Mouse (Mus musculus): ENCODE data around the gene Papss2.

The Papss2 gene

GRCm38 (mm10) chr19:32601033-32601770, 5.6 kb downstream of the Papss2 start:
- DNase-seq: no peak

- no peak for DNase-seq
Observed at GRCm38 (mm10) chr19:32603466-32603865, 7.9 kb downstream of the Papss2 start.

- DNase-seq: no peak
Observed at GRCm38 (mm10) chr19:32604127-32604526, 8.5 kb downstream of the Papss2 start.

DNA sequence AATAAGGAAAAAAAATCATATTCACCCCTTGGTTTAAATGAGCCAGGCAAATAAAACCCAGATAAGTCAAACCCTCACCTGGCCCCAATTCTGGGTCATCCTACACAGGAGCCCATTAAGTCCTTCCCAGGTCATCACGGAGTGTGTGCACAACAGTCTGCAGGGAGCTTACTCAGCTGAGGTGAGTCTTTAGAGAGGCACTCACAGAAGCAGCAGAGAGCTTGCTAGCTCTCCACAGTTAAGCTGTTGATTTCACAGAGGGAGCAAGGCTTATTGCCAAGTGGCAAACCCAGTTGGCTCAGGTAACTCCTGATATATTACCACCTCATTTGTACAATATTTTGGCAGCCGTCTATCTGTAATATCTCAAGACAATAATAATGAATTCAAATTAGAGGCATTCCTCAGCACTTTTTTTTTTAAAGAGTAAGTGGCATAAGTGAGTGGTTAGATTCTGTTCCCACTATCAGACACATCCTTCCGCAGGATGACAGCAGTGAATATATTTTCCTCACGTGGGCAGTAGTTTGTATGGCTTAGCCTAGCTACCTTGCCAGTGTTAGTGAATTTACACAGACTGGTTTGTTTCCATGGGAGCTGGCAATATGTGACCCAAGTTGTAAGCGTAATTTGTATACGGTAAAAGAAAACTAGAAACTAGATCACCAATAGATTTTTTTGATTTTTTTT, 9.1 kb downstream of the Papss2 start:
- DNase-seq: no peak

GRCm38 (mm10) chr19:32606227-32606827, 10.7 kb downstream of the Papss2 start:
- no peak for DNase-seq

- no peak for DNase-seq
Observed at GRCm38 (mm10) chr19:32607036-32607435, 11.4 kb downstream of the Papss2 start.

- DNase-seq: no peak
Observed at GRCm38 (mm10) chr19:32611386-32612092, 15.9 kb downstream of the Papss2 start.

DNA sequence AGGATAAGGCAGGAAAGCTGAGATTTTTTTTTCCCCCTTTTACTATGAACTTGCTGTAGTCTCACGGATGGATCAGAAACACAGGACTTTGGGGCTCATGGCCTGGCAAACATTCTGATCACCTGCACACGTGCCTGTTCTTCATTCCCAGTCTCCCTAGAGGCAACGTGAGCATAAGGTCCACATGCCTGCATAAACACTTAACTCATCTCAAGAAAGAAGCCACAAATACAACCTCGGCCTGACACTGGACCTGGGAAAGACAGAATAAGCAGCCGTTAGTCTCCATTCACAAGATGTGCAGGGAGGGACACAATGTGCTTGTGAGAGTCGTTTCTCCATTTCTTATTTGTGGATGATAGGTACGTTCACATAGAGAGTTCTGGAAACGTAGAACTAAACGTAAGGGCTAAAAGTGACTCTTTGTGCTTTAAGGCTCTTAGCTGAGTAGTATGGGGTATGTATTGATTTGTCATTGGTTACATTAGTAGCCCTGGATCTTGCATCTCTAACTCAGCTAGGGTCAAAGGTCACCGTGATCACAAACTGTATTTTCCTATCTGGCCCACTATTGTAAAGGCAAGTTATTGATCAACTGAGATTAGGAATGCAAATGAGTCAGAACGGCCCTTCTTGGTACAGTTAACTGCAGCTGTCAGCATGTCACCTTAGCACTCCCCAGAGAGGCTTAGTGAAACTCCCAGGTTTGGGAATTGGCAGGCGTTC, 18.6 kb downstream of the Papss2 start:
- DNase-seq: no peak

GRCm38 (mm10) chr19:32614772-32615099, 19.1 kb downstream of the Papss2 start:
- no peak for DNase-seq

GRCm38 (mm10) chr19:32616646-32617045, 21.1 kb downstream of the Papss2 start:
- no peak for DNase-seq

- DNase-seq: peak; percentile 32
Observed at GRCm38 (mm10) chr19:32619739-32620138, 24.1 kb downstream of the Papss2 start.

DNA sequence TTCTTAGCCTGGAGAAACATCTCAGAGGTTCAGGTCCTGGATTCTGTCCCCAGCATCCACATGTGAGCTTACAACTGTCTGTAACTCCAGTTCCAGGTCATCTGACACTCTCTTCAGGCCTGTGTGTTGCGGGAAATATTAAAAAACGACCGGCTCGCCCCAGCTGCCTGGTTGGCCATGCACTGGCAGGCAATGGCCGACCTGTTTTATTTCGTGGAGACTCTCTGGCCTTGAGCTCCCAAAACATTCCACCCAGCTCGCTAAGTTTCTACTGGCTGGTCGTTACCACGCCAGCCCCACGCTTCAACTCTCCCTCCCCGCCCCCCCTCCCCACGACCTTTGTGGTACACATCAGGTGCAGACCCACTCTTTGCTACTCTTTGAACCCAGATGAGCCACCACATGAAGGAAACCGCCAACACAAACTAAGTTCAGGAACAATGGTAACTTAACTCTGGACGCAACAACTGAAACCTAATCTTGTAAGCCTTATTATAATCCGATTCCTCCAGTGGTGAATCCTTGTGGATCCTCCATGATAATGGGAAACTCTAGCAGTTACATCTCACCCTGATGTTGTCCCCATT, 25.4 kb downstream of the Papss2 start:
- DNase-seq: peak; percentile 67

- DNase-seq: peak; percentile 4
Observed at GRCm38 (mm10) chr19:32622142-32622541, 26.6 kb downstream of the Papss2 start.

GRCm38 (mm10) chr19:32626768-32627331, 31.3 kb downstream of the Papss2 start:
- DNase-seq: peak; percentile 37

DNA sequence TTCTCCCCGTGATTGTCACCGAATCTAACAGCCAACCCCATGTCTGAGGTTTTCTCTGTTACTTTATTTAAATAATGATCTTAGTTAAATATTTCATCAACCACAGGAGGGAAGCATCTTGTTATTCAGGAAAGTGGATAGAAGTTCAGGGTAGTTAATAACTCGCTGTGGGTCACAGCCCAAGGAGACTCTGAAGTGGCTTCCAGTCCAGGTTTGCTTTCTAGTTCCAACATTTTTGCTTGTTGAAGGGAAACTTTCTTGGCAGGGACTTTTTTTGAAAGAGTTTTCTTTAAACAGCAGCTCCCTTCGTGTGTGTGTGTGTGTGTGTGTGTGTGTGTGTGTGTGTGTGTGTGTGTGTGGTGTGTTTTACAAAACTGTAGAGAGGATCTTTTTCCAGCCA, 32.0 kb downstream of the Papss2 start:
- DNase-seq: no peak

GRCm38 (mm10) chr19:32628572-32629132, 33.1 kb downstream of the Papss2 start:
- DNase-seq: no peak

- no peak for DNase-seq
Observed at GRCm38 (mm10) chr19:32634916-32635315, 39.3 kb downstream of the Papss2 start.

DNA sequence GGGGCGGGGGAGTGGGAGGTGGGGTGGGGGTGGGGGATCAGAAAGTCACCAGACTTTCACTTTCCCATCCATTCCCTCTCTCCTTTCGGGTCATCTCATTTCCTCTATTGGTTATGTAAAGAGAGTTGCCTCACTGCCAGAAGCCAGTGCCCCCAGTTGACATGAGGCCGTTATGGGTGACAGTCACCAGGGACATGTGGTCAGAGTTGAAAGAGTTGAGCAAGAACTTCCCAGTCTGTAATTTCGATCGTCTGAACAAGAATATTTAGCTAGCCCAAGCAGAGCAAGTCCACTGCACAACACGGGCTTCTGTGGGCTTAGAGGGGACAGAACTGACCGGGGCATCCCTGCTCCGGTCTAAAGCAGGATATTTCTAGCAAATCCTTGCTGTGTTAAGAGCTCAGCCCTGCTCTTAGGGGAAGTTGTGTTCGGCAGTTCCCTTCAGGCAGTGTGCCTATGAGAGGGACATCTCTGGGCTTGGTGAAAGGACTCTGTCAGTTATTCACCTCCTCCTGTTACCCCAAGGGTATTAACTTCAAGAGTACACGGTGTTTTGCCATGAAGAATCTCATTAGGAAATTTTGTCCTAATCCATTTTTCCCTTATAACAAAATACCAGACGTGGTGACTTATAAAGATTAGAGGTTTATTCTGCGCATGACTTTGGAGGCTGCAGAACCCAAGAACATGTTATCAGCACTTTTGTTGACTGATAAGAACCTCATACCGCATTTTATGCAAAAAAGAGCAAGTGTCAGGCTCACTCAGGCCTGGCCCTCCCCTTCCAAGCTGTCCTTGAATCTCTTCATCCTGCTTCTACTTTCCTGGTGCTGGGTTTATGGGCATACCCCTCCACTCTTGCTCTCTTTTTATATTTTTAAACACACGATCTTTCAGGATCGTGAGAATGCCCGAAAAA, 42.0 kb downstream of the Papss2 start:
- no peak for DNase-seq

DNA sequence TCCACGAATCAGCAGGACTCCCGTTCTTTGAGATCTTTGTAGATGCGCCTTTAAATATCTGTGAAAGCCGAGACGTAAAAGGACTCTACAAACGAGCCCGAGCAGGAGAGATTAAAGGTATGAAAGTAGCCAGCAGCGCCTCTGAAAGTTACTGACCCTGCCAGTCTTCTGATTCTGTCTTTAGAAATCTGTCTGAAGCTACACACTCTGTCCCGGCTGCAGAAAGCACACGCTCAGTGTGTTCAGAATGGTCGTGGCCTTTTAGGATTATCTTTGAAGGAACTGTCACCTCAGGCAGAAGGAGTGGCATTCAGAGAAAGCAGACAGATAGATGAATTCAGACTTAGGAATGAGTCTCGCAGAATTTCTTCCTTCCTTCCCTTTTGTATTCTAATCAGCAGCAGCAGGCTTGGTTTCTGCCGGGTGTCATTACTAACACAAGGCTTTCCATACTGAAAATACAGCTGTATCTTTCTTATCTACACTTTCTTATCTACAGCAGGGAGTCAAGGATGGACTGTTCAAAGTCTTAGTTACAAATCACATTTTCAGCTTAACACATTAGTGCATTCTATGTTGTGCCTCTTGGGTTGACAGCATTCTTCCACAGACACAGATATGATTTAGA, 42.8 kb downstream of the Papss2 start:
- no peak for DNase-seq

- no peak for DNase-seq
Observed at GRCm38 (mm10) chr19:32641535-32641934, 45.9 kb downstream of the Papss2 start.

Data from thymus, postnatal 25 days (tissue).